ENCODE assay signal across 7 mouse cellular contexts in the genomic region with DNA sequence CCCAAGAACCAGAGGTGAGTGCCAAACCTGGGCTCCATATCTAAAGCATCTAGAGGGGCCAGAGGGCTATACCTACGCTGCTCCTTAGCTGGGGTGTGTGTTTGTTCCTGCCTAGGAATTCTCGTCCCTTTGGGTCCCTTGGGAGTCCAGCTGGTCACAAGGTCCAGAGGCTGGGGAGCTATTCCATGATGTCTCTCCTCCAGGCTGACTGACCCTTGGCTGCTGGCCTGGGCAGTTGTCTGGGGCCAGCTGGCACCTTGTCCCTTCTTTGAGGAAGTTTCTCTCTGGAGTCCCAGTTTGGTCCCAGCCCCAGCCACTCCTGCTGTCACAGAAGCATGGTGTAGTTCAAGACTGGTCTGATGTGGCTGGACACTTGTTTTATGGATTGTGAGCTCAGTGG. TPM values are rescaled to one million over a fixed set of nuclear protein-coding genes. Genes with fewer than 3 reads are reported as not detected.
DNase-seq lines count a peak whose midpoint lies in the region; ATAC-seq and TF ChIP-seq lines count a peak whose summit lies in the region.

No protein-coding gene starts in this region.

- no peak overlapping the region for H3K9ac ChIP-seq in liver, postnatal 0 days (replicated peaks)

- H3K9me3 ChIP-seq in liver, postnatal 0 days (ENCODE audit: low read length), result no peaks in the 10 kb centered on the region

- 68% methylated on average over 2 of the region's 2 CpGs for WGBS in liver, postnatal 0 days (ENCODE audit: insufficient replicate concordance)

- intact Hi-C loops in heart, postnatal 25 days (cut with DNase I), result loop anchor here (5.0 kb wide), 1 partner anchor 36 kb away; no protein-coding TSS in a partner anchor

- no peaks in the 10 kb centered on the region for H3K27me3 ChIP-seq in liver, postnatal 0 days (ENCODE audit: insufficient read depth, low read length)

- no peak overlapping the region for H3K4me2 ChIP-seq in liver, postnatal 0 days (ENCODE audit: low read depth, low read length)

- H3K4me1 ChIP-seq in embryonic fibroblast, embryonic 13.5 days (ENCODE audit: control insufficient read depth, insufficient read depth, low read length), result peaks cover 5% of the 10 kb centered on the region; the same call in 1 of the 2 replicates
- no peaks in the 10 kb centered on the region for H3K4me1 ChIP-seq in liver, postnatal 0 days (ENCODE audit: insufficient read depth)

- TF ChIP-seq EP300 in liver, postnatal 0 days (IDR thresholded peaks at IDR 0.05; ENCODE audit: low read depth), result no peak

- no peaks in the 10 kb centered on the region for H3K36me3 ChIP-seq in liver, postnatal 0 days (replicated peaks; ENCODE audit: insufficient read depth, low read length)

- no peak for TF ChIP-seq POLR2A in embryonic fibroblast, embryonic 13.5 days (IDR thresholded peaks at IDR 0.05; ENCODE audit: low read depth, low read length)

- DNase-seq in ovary, postnatal 10 days (ENCODE audit: low spot score), result peak; percentile 51
- DNase-seq in ovary, adult 18-20 months (ENCODE audit: low spot score), result no peak
- DNase-seq in heart, postnatal 25 days (ENCODE audit: low spot score), result peak; percentile 91
- peak; percentile 53 to 83 for DNase-seq in lung, postnatal 4 days
- no peak for DNase-seq in frontal cortex, postnatal 25 days (ENCODE audit: low spot score in 2 of 2)
- no peak for DNase-seq in liver, postnatal 0 days

- no peak overlapping the region for H3K4me3 ChIP-seq in embryonic fibroblast, embryonic 13.5 days (ENCODE audit: insufficient read depth, low read length)
- no peak overlapping the region for H3K4me3 ChIP-seq in liver, postnatal 0 days (ENCODE audit: low read depth, low read length)

- no peak for TF ChIP-seq CTCF in embryonic fibroblast, embryonic 13.5 days (IDR thresholded peaks at IDR 0.05; ENCODE audit: borderline replicate concordance, insufficient read depth, low read length)
- TF ChIP-seq CTCF in liver, postnatal 0 days (IDR thresholded peaks at IDR 0.05; ENCODE audit: low read depth), result no peak

- no peak for ATAC-seq in liver, postnatal 0 days

- peak overlapping the region; percentile 41; the same call in 1 of the 2 replicates for H3K27ac ChIP-seq in embryonic fibroblast, embryonic 13.5 days (ENCODE audit: insufficient read depth, low read length)
- H3K27ac ChIP-seq in liver, postnatal 0 days (ENCODE audit: low read depth), result no peak overlapping the region

RNA-seq across cellular contexts. Expression of gene Hdac11, which starts 24.9 kb away (rescaled TPM):
- polyA plus RNA-seq in embryonic fibroblast, embryonic 13.5 days (2011; ENCODE audit: insufficient read length, low read depth, missing spikeins), result 5.4 TPM in 2 replicates
- total RNA-seq in heart, postnatal 25 days (2021), result 10 to 100 TPM; 13.0 to 15.1 TPM
- polyA plus RNA-seq in liver, postnatal 0 days (2015; fragmentation: Nextera tagmentation; extraction: Ambion mirVana), result 3.4 and 4.6 TPM in 2 replicates

RNA-seq across cellular contexts. Expression of gene Fbln2, which starts 30.9 kb away (rescaled TPM):
- polyA plus RNA-seq in embryonic fibroblast, embryonic 13.5 days (2011; ENCODE audit: insufficient read length, low read depth, missing spikeins), result 1,102 and 1,873 TPM in 2 replicates
- total RNA-seq in heart, postnatal 25 days (2021), result 10 to 100 TPM; 71.8 to 76.3 TPM
- polyA plus RNA-seq in liver, postnatal 0 days (2015; fragmentation: Nextera tagmentation; extraction: Ambion mirVana), result 3.8 and 4.0 TPM in 2 replicates

Comparison
In these comparisons a context has a peak if more than half of its experiments do, and no peak if none do; other contexts are left out.
1. DNase-seq: peak in ovary, postnatal 10 days (single experiment), heart, postnatal 25 days (single experiment) and lung, postnatal 4 days (2 of 2); none in ovary, adult 18-20 months (single experiment), frontal cortex, postnatal 25 days (0 of 2) and liver, postnatal 0 days (single experiment).
2. RNA of gene Fbln2, which starts 30.9 kb away (polyA plus RNA-seq): 1,102 to 1,873 TPM in embryonic fibroblast, embryonic 13.5 days; 3.8 to 4.0 TPM in liver, postnatal 0 days; every median in the first group is over 100 times any median in the second.